Mouse (Mus musculus) bone marrow, adult 2 months (tissue): Measurements from ENCODE around the gene Coa5.

ENCODE experiments used
- CTCF ChIP-seq: fragments of 200-500 bp; IDR thresholded peaks from 2 replicates; pipeline ENCODE4 v1.5.1; 2011; ENCODE audit warnings: low read length, control low read depth; ENCODE audit not compliant: control insufficient read depth, insufficient read depth
- POLR2A ChIP-seq: fragments of 200-500 bp; IDR thresholded peaks from 2 replicates; pipeline ENCODE4 v1.6.1; 2011; ENCODE audit warnings: low read depth, mild to moderate bottlenecking, control low read depth, low read length, borderline replicate concordance; ENCODE audit not compliant: control insufficient read depth

DNA sequence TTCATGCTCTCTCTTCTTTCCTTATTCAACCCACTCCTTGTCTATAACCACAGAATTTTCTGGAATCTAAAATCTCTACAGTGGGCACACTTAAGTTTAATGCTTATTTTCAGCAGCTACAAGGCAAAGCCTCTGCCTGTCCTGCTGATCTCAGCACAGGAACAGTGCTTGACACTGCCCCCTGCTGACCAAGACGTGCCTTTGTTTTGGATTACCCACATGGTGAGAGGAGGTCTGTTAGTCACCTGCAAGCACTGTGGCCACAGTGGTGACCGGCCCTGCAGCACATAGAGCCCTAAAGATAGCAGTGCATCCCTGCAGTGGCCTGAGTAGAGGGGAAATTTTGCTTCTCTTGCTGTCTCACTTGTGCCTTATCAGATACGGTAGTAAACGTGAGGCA is 28.2 kb downstream of the Coa5 start:
- TF ChIP-seq CTCF (peak; percentile 85), POLR2A (no peak)
